Mouse (Mus musculus) myocyte (in vitro differentiated cells): ENCODE measurements around the gene Mrpl4.

Experiments used
- CEBPB ChIP-seq: IDR thresholded peaks from 2 replicates; pipeline ENCODE4 v1.6.1; 2011; ENCODE audit warnings: mild to moderate bottlenecking, moderate library complexity; ENCODE audit not compliant: poor library complexity, insufficient read depth, severe bottlenecking
- E2F4 ChIP-seq: IDR thresholded peaks from one replicate; pipeline ENCODE4 v1.6.1; 2011; ENCODE audit warnings: mild to moderate bottlenecking, control low read depth, moderate library complexity; ENCODE audit not compliant: insufficient read depth
- MAX ChIP-seq: IDR thresholded peaks from one replicate; pipeline ENCODE4 v1.6.1; 2011; ENCODE audit warnings: low read depth, mild to moderate bottlenecking, control low read depth
- MYOD1 ChIP-seq, 3 experiments: IDR thresholded peaks; one replicate each; pipeline ENCODE4 v1.6.1; 2011; ENCODE audit warnings: control low read depth in 2 of 3, low read depth in 2 of 3, mild to moderate bottlenecking in 2 of 3, moderate library complexity in 1 of 3; ENCODE audit not compliant: insufficient read length in 2 of 3, control insufficient read depth in 1 of 3
- MYOG ChIP-seq, 3 experiments: IDR thresholded peaks; one replicate each; pipeline ENCODE4 v1.6.1; 2011; ENCODE audit warnings: control low read depth in 2 of 3, low read depth in 2 of 3, mild to moderate bottlenecking in 2 of 3; ENCODE audit not compliant: insufficient read length in 2 of 3, control insufficient read depth in 1 of 3, insufficient read depth in 1 of 3
- POLR2A ChIP-seq: IDR thresholded peaks from one replicate; pipeline ENCODE4 v1.6.1; 2011; ENCODE audit warnings: low read depth, mild to moderate bottlenecking, control low read depth, moderate library complexity; ENCODE audit not compliant: insufficient read length
- POLR2AphosphoS2 ChIP-seq: IDR thresholded peaks from one replicate; pipeline ENCODE4 v1.6.1; 2011; ENCODE audit warnings: low read depth, control low read depth; ENCODE audit not compliant: insufficient read length
- REST ChIP-seq: IDR thresholded peaks from one replicate; pipeline ENCODE4 v1.6.1; 2011; ENCODE audit warnings: mild to moderate bottlenecking, control low read depth, moderate library complexity; ENCODE audit not compliant: insufficient read depth, insufficient read length
- SRF ChIP-seq: IDR thresholded peaks from one replicate; pipeline ENCODE4 v1.6.1; 2011; ENCODE audit warnings: low read depth; ENCODE audit not compliant: control insufficient read depth, insufficient read length
- TCF12 ChIP-seq: IDR thresholded peaks from one replicate; pipeline ENCODE4 v1.6.1; 2011; ENCODE audit warnings: mild to moderate bottlenecking, control low read depth; ENCODE audit not compliant: poor library complexity, insufficient read depth, severe bottlenecking
- USF1 ChIP-seq: IDR thresholded peaks from one replicate; pipeline ENCODE4 v1.6.1; 2011; ENCODE audit warnings: low read depth, mild to moderate bottlenecking, control low read depth, moderate library complexity

GRCm38 (mm10) chr9:21015571-21016130 lies 13.1 kb downstream of the Mrpl4 start, which contains the start of gene Icam1:
- TF ChIP-seq POLR2A (no peak), MYOG (IDR thresholded peaks at IDR 0.05; ENCODE audit: control insufficient read depth in 1 of 3, insufficient read depth in 1 of 3, insufficient read length in 2 of 3, low read depth in 2 of 3) (no peak), POLR2AphosphoS2 (no peak), USF1 (no peak), MAX (no peak), CEBPB (no peak), E2F4 (no peak), TCF12 (no peak), SRF (no peak), MYOD1 (IDR thresholded peaks at IDR 0.05; ENCODE audit: control insufficient read depth in 1 of 3, insufficient read length in 2 of 3, low read depth in 2 of 3) (no peak), REST (no peak)
